Mouse (Mus musculus): ENCODE measurements around the gene Unc13a. TPM values are rescaled to one million over a fixed set of nuclear protein-coding genes. Genes with fewer than 3 reads are reported as not detected.

Unc13a gene
- total RNA-seq, 2 experiments from 2014 or later = 0.18 to 0.20 TPM

DNA sequence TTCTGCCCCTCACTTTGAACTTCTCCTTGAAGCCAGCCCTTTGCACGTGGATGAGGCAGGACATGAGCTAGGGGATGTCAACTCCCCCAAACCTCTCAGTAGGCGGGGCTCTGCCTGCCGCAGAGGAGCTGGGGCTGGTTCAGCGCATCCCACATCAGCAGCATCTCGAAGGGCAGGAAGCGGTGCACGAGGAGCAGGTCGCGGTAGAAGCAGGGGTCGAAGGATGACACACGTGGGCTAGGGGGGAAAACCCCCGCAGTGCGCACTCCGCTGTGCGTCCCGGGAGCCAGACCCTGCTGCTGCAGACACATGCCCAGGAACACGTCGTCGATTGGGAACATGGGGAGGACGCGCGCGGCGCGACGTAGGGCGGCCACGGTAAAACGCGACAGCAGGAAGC, 21.0 kb upstream of the Unc13a start:
- DNase-seq = no peak
- intact Hi-C loops (cut with DNase I; ENCODE audit: low total_unique reads) = no loop called here

DNA sequence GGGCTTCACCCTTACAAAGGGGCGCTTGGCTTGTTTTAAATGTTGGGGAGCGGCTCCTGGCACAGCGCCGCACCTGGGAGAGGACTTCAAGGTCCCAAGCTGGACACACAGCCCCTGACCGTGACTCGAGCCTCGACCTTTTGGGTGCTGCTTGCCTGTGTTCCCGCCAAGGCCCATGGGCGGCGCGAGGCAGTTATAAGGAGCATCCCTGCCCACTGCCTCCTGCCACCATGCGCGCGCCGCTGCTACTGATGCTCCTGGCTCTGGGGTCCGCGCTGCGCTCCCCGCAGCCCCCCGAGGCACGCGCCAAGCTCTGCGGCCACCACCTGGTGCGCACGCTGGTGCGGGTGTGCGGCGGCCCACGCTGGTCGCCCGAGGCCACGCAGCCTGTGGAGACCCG, 17.5 kb upstream of the Unc13a start, which contains the start of gene Insl3:
Insl3 (plus strand) TSS at position 187 of the 400 bp plus-strand sequence.
- intact Hi-C loops (cut with DNase I; ENCODE audit: low total_unique reads) = no loop called here
- DNase-seq = no peak

DNA sequence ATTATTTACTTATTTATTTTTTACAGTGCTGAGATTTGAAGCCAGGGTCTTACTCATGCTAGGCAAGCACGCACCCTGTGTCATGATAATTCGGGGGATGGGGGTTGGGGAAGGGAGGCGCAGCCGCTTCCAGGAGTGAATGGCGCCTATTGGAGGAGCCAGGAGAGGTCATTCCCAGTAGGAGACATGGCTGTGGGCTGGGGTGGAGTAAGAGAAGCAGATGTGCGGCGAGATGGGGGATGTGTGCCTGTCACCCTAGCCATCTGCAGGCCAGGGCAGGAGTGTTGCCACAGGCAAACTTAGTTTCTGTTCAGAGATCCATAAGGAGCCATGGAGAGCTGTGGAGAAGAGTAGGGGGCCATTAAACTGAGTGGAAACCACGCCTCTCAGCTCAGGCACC, 16.1 kb upstream of the Unc13a start:
- intact Hi-C loops (cut with DNase I; ENCODE audit: low total_unique reads) = no loop called here
- DNase-seq = no peak

DNA sequence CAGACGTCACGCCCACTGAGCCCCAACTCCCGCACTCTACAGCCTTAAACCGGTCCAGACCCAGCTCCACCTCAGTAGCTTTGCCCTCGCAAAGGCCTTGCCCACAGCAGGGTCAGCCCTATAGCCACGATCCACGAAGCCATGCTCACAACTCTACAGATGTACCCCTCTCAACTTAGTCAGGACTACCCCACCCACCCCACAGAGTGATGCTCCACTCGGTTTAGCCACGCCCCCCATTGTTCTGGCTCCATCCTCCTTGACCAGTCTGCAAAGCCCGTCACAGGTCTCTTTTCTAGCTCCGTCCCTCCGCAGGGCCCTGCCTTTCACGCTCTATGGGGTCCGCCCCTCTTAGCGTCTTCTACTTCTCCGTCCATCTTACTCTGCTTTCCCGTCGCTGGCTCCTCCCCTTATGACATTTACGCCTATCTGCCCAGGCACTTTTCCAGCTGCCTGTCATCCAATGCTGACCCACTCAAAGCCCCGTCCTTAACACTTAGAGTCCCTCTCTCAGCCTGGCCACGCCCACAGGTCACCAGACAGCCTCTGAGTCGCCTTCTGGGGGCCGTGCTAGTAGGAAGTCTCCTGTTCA, 14.7 kb upstream of the Unc13a start:
- DNase-seq = no peak
- intact Hi-C loops (cut with DNase I; ENCODE audit: low total_unique reads) = no loop called here

DNA sequence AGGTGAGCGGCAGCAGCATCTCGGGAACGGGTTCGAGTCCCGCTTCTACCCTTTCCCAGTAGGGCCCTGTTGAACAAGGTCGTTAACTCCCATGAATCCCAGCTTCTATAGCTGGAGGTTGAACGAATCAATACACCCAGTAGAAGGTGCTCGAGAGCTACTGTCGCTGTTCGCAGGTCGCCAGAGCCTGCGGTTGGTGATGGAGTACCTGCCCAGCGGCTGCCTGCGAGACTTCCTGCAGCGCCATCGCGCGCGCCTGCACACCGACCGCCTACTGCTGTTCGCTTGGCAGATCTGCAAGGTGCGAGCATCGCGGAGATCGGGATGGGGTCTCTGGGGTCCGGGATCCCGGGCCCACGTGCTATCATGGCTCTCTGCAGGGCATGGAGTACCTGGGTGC, 14.0 kb upstream of the Unc13a start:
- intact Hi-C loops (cut with DNase I; ENCODE audit: low total_unique reads) = no loop called here
- no peak for DNase-seq

DNA sequence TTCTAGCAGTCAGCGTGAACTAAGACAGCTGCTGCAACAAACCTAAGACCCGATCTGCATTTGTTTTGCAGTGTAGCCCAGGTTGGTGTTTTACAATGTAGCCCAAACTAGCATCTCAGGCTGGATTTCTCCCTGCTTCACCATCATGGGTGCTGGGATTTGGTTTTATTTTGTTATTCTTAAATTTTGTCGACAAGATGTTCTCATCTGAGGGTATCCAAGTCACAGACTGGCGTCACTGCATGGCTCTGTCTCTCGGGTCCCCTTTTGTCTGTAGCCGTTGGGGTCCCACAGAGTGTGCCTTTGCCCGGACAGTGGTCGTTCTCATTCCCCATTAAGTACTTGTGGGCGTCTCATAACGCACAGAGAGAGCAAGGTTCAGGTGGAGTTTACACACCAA, 13.1 kb upstream of the Unc13a start:
- intact Hi-C loops (cut with DNase I; ENCODE audit: low total_unique reads) = no loop called here
- DNase-seq = no peak

DNA sequence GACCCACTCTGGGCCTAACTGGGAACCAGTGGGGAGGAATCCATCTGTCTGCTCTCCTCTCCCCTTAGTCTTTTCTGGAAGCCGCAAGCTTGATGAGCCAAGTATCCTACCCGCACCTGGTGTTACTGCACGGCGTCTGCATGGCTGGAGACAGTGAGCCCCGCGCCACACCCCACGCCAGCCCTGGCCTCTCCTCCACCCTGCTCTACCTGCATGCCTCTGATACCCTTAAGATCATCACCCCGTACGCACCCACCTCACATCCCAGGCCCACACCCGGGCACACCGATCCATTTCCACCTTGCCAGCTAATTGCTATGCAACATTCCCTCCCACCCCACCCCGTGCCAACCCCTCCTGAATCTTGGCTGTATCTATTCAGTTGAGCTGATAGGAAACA, 11.3 kb upstream of the Unc13a start:
- no peak for DNase-seq
- intact Hi-C loops (cut with DNase I; ENCODE audit: low total_unique reads) = no loop called here

DNA sequence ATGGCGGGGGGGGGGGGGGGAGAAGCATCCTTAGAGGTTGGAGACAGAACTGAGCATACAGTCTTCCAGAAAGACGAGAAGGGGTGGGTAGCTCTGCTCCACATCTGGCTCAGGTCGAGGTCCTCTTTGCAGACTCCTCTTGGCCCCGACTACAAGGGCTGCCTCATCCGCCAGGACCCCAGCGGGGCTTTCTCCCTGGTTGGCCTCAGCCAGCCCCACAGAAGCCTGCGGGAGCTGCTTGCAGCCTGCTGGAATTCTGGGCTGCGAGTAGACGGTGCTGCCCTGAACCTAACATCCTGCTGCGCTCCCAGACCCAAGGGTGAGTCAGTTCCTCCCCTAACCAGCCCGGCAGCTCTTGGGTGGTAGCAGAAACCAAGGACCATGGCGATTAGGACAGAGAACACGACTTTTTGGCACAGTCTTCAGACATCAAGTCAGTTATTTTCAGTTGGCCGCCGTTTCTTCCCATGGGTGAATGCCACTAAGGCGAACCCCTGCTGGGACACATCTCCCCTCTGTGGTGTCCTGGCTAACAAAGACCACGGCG, 9.9 kb upstream of the Unc13a start:
- DNase-seq = no peak
- intact Hi-C loops (cut with DNase I; ENCODE audit: low total_unique reads) = no loop called here

DNA sequence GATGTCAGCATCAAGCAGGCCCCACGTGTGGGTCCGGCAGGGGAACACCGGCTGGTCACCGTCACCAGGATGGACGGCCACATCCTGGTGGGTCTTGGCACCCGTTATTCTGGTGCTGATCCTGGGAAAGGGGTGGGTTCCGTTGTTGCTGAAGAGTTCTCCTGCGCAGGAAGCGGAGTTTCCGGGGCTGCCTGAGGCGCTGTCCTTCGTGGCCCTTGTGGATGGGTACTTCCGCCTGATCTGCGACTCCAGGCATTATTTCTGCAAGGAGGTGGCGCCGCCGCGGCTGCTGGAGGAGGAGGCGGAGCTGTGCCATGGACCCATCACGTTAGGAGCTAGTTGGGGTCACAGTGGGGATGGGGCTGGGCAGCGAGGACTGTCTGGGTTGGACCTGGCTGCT, 8.9 kb upstream of the Unc13a start:
- no peak for DNase-seq
- intact Hi-C loops (cut with DNase I; ENCODE audit: low total_unique reads) = no loop called here

DNA sequence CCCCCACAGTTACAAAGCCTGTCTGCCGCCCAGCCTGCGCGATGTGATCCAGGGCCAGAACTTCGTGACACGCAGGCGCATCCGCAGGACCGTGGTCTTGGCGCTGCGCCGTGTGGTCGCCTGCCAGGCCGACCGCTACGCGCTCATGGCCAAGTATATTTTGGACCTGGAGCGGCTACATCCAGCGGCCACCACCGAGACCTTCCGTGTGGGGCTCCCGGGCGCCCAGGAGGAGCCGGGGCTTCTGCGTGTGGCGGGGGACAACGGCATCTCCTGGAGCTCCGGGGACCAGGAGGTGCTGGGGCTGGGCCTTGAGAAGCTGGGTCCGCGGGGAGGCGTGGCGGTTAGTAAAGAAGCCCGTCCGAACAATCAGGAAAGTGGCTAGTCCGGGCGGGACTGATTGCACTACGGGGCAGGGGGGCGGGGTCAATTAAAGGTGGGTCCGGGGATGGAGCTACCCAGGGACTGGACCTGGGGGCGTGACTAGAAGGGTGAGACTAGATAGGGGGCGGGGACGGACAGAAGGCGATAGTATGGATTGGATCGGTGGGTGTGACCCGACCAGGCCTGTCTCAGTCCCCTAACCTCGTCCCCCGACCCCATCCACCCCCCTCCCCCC, 8.1 kb upstream of the Unc13a start:
- intact Hi-C loops (cut with DNase I; ENCODE audit: low total_unique reads) = no loop called here

DNA sequence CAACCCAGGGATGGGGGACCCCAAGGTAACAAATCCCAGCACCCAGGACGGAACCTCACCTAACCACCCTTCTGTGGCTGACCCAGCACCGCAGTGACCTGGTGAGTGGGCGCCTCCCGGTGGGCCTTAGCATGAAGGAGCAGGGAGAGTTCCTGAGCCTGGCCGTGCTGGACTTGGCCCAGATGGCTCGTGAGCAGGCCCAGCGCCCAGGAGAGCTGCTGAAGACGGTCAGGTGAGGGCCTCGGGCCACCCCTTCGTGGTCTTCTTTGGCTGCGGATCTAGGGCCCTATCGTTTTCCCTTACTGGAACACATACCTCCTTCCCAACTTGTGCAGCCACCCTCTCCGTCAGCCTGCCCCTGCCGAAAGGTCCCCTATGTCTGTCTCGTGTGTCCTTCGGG, 7.6 kb upstream of the Unc13a start:
- DNase-seq = no peak
- intact Hi-C loops (cut with DNase I; ENCODE audit: low total_unique reads) = no loop called here

More for the DNA sequence above, 8.1 kb upstream of the Unc13a start:
- DNase-seq = no peak

DNA sequence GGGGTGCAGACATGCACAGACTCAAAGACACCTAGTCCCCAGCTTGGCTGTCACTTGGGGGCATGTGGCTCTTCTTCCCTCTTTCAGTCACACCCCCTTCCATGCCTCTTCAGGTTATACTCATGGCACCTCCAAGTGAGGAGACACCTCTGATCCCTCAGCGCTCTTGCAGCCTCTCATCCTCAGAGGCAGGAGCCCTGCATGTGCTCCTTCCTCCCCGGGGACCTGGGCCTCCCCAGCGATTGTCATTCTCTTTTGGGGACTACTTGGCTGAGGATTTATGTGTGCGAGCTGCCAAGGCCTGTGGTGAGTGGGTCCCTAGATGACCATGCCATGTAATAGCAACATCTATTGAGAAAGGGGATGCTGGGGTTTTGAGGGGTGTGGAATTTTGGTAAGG, 6.7 kb upstream of the Unc13a start:
- DNase-seq = no peak
- intact Hi-C loops (cut with DNase I; ENCODE audit: low total_unique reads) = no loop called here

DNA sequence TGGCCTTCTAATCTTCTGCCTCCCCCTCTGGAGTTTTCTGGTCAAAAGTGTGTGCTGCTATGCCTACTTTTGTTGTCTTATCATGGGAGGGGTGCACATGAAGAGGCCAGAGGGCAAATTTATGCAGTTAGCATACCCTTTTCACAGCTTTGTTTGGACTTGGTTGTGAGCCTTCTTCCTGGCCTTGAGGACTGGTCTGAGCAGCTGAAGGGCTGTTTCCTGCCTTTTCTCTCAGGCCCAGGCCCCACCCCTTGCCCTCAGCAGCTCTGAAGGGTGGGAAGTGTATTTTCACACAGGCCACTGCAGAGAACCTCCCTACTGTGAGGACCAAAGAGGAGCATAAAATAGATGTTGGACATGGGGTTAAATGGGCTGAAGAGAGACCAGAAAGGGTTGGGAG, 6.0 kb upstream of the Unc13a start:
- no peak for DNase-seq
- intact Hi-C loops (cut with DNase I; ENCODE audit: low total_unique reads) = no loop called here

DNA sequence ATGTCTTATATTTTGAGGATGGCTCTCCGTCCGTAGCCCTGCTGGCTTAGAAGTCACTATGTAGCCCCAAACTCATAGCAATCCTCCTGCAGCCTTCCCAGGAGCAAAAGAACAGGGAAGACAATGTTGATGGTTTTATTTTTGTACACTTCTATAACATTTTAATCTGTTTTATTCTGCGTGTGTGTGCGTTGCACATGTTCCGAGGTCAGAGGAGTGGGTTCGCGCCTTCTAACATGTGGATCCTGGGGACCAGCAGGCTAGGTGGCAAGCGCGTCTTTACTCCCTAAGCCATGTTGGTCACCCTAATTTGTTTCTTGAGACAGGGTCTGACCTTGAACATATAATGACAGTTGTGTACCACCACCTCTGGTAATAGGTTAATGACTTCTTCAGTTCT, 5.2 kb upstream of the Unc13a start:
- DNase-seq = no peak
- intact Hi-C loops (cut with DNase I; ENCODE audit: low total_unique reads) = no loop called here

DNA sequence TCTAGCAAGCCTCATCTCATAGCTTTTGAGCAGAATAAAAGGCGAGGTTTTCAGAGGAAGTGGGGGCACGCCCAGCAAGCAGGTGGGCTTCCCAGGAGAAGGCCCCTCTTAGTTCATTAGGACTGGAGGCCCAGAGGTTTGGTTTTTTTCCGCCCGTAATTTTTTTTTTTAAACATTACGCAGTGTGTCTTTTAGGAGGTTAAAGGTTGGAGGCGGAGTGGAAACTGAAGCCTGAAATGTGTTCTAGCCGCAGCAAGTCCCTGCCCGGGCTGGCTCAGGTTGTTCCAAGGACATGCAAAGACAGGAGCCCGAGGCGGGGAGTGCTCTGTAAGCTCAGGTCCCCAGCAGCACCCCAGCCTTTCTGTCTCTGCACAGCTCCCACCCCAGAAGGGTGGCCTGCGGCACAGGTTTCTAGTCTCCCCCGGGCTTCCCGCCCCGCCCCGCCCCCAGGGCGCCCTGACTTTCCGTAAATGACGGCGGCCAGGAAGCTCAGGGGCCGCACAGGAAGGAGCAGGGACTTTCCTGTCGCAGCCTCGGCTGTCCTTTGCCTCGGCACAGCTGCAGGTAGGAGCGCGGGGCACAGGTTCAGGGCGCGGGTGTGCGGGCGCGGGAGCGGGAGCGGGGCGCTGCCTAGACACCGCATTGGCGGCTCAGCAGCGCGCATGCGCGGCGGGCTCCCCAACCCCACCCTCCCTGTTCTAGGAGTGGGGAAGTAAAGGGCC, 4.6 kb upstream of the Unc13a start, which contains the start of gene Jak3:
Jak3 (plus strand) TSS at position 277 of the 722 bp plus-strand sequence.
- intact Hi-C loops (cut with DNase I; ENCODE audit: low total_unique reads) = no loop called here
- no peak for DNase-seq

DNA sequence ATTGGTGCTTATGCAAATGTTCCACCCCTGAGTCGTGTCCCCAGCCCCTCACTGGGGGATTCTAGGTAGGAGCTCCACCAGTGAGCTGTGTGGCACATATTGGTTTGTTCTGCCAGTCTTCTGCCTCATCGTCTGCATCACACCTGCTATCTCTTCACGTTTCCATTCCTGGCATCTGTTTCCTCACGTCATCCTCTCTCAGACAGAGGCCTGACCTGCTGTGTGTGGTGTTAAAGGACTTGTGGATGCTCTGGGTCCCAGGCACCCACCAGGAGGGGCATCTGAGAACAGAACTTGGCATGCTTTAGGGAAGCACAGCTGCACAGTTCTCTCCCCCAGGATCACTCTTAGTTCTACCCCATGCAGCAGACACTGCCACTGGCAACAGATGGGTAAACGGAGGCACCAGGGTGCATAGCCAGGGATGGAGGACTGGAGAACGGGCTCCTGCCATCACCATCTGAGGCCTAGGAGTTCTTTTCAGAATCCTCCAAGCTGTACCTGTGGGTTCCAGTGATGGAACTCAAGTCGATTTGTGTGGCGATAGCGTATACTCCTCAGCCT, 4.0 kb upstream of the Unc13a start:
- intact Hi-C loops (cut with DNase I; ENCODE audit: low total_unique reads) = no loop called here
- no peak for DNase-seq

DNA sequence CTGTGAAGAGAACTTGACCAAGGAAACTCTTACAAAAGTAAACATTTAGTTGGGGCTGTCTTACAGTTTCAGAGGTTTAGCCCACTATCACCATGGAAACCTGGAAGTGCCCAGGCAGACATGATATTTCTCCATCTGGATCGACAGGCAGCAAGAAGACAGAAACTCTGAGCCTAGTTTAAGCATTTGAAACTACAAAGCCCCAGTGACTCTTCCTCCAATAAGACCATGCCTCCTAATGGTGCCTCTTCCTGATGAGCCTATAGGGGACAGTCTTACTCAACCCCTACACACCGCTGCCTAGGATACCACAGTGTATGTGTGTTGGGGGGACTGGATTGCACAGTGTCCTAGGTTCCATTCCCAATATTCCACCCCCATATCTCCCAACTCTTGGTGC, 2.5 kb upstream of the Unc13a start:
- intact Hi-C loops (cut with DNase I; ENCODE audit: low total_unique reads) = no loop called here
- no peak for DNase-seq

DNA sequence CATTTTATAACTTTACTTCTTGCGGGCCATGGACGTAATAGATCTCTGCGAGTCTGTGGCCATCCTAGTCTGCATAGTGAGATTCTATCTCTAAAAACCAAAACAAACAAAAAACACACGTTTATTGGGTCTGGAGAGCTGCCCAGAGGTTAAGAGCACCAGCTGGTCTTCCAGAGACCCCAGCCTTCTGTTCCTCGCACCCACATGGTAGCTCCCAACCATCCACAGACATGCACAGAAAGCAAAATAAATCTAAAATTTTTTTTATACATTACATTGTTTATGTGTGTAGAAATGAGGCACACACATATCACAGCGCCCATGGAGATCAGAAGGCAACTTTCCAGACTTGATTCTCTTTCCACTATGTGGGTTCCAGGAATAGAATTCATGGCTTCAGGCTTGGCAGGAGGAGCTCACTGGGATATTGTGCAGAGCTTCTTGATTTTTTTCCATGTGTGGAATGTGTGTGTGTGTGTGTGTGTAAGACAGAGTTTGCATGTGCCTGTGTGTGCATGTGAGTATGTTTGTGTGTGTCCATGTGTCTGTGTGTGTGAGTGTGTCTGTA, 695 bp upstream of the Unc13a start:
- intact Hi-C loops (cut with DNase I; ENCODE audit: low total_unique reads) = no loop called here
- no peak for DNase-seq

DNA sequence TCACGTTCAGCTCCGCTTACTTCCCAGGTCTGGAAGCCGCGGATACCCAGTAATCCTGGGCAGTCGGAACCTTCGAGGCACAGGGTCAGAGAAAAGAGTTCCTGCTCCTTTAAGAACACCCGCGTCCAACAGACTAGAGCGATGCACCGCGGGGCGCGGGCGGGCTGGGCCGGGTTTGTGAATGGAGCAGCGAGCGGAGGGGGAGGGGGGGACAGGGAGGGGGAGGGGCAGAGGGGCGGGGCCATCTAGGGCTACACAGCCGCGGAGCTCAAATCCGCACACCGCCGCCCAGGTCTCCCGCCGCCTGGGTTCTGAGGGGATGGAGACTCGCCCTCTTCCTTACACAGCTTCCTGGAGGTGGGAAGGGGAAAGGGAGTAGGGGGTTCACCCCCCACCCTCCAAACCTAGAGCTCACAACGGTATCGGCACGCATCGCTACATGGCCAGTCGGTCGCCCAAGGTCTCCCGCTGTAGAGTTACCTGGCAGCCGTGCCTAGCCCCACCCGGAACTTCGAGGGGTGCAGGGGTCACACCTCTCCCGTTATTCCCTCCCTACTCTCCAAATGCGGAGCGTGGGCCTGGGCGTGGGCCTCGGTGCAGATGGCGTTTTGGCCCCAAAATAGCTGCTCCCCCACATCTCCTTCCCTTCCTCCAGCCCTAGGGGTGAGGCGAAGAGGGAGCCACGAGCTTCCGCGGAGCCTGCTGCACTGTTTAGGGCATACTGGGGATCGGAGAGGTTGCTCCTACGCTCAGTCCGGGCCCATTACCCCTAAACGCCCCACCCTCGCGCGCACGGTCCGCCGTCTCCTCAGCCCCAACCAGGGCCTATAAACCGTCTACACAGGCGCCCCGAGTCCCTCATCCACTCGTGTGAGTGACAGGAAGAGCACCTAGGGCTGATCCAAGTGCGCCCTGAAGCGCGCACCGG, 672 bp downstream of the Unc13a start:
- intact Hi-C loops (cut with DNase I; ENCODE audit: low total_unique reads) = no loop called here
- no peak for DNase-seq

All from gastrocnemius, postnatal 14 days (tissue).